Mouse (Mus musculus) urinary bladder, postnatal 36 days (tissue): Measurements from ENCODE around the gene LTO1.

Experiments used
- DNase-seq, 2 experiments: peaks; one replicate each; pipeline ENCODE4 v3.0.0; 2022; ENCODE audit warnings: low spot score in 2 of 2, mixed read lengths in 1 of 2

Gene LTO1

DNA sequence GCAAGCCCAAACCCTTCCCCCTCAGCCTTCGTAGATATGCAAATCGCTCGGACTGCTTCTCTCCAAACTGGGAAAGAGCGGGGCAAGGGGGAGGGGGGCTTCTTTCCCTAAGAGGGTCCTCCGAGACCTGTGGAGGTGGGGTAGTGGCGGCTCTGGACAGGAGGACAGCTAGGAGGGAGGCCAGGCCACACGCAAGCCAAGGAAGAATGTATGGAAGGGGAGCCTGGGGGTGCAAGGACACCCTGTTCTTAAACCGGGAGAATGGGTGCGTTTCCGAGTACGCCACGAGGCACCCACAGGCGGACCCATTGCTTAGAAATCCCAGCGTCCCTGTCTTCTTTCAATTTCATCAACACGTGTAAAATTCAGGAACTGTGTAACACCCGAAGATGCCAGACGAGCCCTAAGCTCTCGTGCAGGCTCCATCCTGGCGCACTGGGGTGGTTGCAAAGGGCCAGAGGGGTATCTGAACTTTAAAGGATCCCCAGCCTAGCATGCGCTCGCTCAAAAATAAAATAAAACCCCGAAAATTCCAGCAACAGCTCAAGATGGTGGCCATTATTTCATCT lies 25.2 kb downstream of the LTO1 start:
- DNase-seq = no peak

DNA sequence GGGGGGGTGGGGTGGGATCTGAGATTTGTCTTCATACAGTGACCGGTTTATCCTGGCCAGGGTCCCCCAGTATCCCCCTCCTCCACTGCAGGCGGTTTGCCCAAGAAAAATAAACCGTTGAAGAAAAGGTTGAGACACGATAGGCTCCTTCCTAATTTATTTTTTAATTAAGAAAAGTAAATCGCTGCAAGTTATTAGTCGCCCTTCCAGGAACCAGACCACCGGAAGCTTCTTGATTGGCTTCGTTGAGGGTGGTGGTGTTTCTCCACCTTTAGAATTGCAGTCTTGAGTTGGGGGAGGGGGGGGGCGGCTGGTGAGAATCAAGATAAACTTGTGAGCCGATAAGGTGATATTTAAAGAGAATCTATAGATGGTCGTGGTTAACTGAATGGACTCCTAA lies 25.7 kb downstream of the LTO1 start:
- DNase-seq = no peak

GRCm38 (mm10) chr7:144941242-144941831 lies 26.4 kb downstream of the LTO1 start:
- peak; percentile 80 to 87 for DNase-seq

GRCm38 (mm10) chr7:144942071-144942743 lies 27.3 kb downstream of the LTO1 start:
- DNase-seq = peak in 1 of 2 experiments; percentile 26

DNA sequence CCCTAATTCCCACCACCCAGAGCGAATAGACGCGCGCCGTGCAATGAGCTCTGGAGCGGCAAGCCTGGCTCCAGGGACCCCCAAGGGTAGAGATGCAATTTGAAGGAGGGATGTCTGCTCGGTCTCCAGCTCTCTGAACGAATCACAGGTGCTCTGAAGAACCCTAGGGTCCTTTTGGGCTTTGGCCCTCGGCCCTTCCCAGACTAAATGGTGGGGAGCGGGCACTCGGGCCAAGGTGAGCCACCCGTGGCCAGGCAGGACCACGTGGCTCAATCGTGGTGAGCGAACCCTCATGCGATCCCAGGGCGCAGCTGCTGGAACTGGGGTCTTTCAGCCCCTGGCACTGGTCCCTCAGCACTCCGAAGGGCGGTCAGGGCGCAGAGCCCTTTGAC lies 27.8 kb downstream of the LTO1 start:
- DNase-seq = no peak

GRCm38 (mm10) chr7:144943254-144943653 lies 28.4 kb downstream of the LTO1 start:
- DNase-seq = peak; percentile 64 to 66

- no peak for DNase-seq
Measured at GRCm38 (mm10) chr7:144958509-144959395, 43.9 kb downstream of the LTO1 start.

DNA sequence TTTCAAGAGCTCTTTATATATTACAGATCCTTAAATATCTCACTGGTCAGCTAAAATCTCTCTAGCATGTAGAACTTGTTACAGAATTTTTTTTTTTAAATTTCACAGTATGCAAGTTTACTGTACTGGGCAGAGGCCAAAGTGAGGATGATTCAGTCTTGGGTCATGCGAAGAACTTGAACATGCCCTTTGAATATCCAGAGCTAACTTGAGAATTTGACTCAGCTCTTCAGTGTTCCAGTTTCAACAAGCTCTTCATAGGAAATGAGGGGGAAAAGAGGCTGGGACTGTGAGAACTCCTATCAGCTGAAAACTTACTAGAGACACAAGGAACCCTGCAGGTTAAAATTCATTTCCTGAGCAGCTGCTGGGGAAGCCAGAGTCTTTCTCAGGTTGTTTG lies 49.0 kb downstream of the LTO1 start:
- no peak for DNase-seq

DNA sequence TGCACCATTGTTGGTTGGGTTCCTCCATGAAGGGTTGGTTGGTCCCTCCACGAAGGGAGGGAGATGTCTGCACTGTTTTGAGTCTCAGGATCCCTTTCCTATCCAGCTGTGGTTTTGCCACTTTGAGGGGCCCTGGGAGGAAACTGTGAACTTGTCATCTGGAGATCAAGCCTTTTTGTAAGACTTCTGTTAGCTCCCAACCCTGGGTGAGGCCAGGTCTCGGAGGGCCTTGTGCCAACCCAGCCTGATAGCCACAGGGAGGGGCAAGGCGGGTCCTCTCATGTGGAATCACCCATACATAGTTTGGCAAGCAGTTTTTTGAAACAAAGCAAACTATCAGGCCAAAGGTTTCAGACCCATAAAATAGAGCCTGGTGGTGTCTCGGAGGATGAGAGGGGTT lies 49.4 kb downstream of the LTO1 start:
- DNase-seq = no peak

DNA sequence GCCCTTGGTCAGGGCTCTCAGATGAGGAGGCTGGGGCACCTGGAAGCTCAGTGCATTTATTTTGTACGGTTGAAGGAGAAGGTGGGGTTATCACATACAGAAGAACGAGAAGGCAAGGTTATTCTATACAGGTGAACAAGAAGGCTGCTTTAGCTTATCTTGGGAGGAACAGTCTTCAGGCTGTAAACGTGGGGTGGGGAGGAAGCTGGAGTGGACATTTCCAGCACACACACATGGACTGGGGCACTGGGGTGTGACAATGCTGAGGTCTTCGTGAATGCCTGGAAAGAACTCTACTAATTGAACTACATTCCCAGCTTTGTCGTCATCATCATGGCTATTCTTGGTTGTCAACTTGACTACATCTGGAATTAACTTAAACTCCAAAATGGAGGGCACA lies 51.0 kb downstream of the LTO1 start:
- DNase-seq = no peak

- DNase-seq = peak; percentile 72 to 74
Measured at GRCm38 (mm10) chr7:144970997-144971768, 56.3 kb downstream of the LTO1 start.

DNA sequence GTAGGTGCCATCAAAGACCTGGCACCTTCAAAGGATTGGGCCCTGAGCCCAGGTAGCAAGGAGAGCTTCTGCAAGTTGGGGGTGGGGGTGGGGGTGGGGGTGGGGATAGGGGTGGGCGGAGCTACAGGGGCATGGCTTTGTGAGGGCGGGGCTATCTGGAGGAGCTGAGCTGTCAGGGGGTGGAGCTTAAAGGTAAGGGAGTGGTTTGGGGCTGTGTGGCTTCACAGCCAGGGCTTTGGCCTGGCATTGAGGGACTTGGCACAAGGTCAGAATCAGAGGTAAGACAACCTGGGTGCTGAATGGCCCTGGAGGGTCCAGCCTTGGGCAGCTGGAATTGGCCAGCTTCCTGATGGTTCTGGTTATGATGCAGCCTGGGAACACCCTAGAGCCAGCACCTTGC lies 56.9 kb downstream of the LTO1 start:
- DNase-seq = peak in 1 of 2 experiments; percentile 30

GRCm38 (mm10) chr7:144973461-144973860 lies 58.6 kb downstream of the LTO1 start:
- no peak for DNase-seq

GRCm38 (mm10) chr7:144977121-144977520 lies 62.2 kb downstream of the LTO1 start:
- DNase-seq = no peak

DNA sequence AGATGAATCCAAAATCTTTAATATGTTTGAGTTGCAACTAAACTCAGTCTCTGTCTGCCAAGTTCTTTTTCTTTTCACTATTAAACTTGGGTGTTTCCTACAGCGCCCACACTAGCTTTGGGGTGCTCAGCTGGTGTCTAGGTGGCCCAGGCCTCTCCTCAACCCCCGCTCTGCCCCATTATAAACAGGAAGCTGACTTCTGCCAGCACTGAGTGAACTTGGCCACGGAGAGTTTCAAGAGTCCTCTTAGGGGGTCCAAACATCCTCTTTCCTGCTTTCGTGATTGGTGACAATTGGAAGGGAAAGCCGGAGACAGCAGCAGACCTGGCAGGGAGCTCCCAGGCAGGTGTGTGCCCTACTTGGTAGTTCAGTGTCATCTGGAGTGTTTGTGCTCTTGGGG lies 64.9 kb downstream of the LTO1 start:
- no peak for DNase-seq
